Mouse (Mus musculus) neural tube, embryonic 11.5 days (tissue): ENCODE data around the gene Adamtsl3. TPM values are rescaled to one million over a fixed set of nuclear protein-coding genes. Genes with fewer than 3 reads are reported as not detected.

Source experiments
- ATAC-seq: fragments of 200-750 bp; cut with Nextera tagmentation; 2 replicates; pipeline ENCODE4 v1.8.0; 2017; ENCODE audit warnings: moderate number of reproducible peaks, mild to moderate bottlenecking, moderate TSS enrichment, moderate library complexity; ENCODE audit not compliant: insufficient read depth, low FRiP score, low TSS enrichment
- DNase-seq: peaks from one replicate; pipeline ENCODE4 v3.0.0-alpha.2; 2015; ENCODE audit warnings: low spot score
- H3K27ac ChIP-seq: fragments of 300-500 bp; sonication (generic); 2 replicates; pipeline ENCODE4 v1.5.1; 2014; ENCODE audit warnings: low read depth, mild to moderate bottlenecking, low read length
- H3K27me3 ChIP-seq: fragments of 300-500 bp; sonication (generic); 2 replicates; pipeline ENCODE4 v1.6.1; 2014; ENCODE audit warnings: mild to moderate bottlenecking, low read length, mixed read lengths; ENCODE audit not compliant: control insufficient read depth, insufficient read depth
- H3K36me3 ChIP-seq: fragments of 300-500 bp; sonication (generic); 2 replicates; pipeline ENCODE4 v1.6.1; 2014; ENCODE audit warnings: mild to moderate bottlenecking, low read length, moderate library complexity, mixed read lengths; ENCODE audit not compliant: control insufficient read depth, insufficient read depth
- H3K4me1 ChIP-seq: fragments of 300-500 bp; sonication (generic); 2 replicates; pipeline ENCODE4 v1.6.1; 2014; ENCODE audit warnings: low read length, mixed read lengths; ENCODE audit not compliant: control insufficient read depth, insufficient read depth
- H3K4me2 ChIP-seq: fragments of 300-500 bp; sonication (generic); 2 replicates; pipeline ENCODE4 v1.6.1; 2014; ENCODE audit warnings: low read depth, mild to moderate bottlenecking, moderate library complexity
- H3K4me3 ChIP-seq: fragments of 300-500 bp; sonication (generic); 2 replicates; pipeline ENCODE4 v1.5.1; 2014; ENCODE audit warnings: low read depth, low read length
- H3K9ac ChIP-seq: fragments of 300-500 bp; sonication (generic); 2 replicates; pipeline ENCODE4 v1.6.1; 2014; ENCODE audit warnings: mild to moderate bottlenecking, low read length
- H3K9me3 ChIP-seq: fragments of 300-500 bp; sonication (generic); 2 replicates; pipeline ENCODE4 v1.6.1; 2016; ENCODE audit warnings: low read length; ENCODE audit not compliant: control insufficient read depth
- WGBS: fragments of 180-500 bp; shearing (Covaris S2); extraction: QIAGEN DNeasy Blood & Tissue Kit; methylation state at CpG from one replicate; pipeline ENCODE4 v1.1.7; 2014; 5-methylcytosine and 5-hydroxymethylcytosine counted together
- polyA plus RNA-seq: library from polyadenylated mRNA; unstranded; fragments of >200 nt; fragmentation: Nextera tagmentation; extraction: Ambion mirVana; gene quantifications from 2 replicates; pipeline ENCODE4 v1.2.1, GENCODE M21; 2014

The Adamtsl3 gene
- polyA plus RNA-seq, 1 experiment from 2014 or later = 0.32 TPM

GRCm38 (mm10) chr7:82394435-82395186 is 59.1 kb downstream of the Adamtsl3 start:
- Histone ChIP-seq H3K27me3 (no peaks in the 10 kb centered on the region), H3K4me2 (no peak overlapping the region), H3K36me3 (no peaks in the 10 kb centered on the region), H3K9ac (no peak overlapping the region), H3K27ac (no peak overlapping the region), H3K9me3 (no peaks in the 10 kb centered on the region), H3K4me3 (no peak overlapping the region), H3K4me1 (no peaks in the 10 kb centered on the region)
- no peak for DNase-seq
- 80% methylated on average over 6 of the region's 6 CpGs for WGBS
- no peak for ATAC-seq

DNA sequence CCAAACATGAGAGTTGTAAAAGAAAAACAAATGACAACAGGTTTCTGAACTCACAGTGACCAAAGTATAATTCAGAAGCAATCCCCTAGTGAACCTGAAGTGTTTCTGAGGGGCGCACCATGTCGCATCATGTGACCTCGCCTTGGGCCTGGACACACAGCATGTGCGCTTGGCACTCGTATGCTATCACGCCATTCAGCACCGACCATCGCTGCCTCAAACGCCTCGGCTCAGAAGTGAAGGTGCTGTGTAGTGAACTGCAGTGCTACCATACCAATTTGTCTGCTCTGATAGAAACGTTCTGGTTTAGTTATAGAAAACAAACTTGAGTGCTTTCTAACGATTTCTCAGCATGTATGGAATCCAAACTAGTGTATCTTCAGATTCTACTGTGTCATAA is 59.7 kb downstream of the Adamtsl3 start:
- Histone ChIP-seq H3K9ac (no peak overlapping the region), H3K9me3 (no peaks in the 10 kb centered on the region), H3K27me3 (no peaks in the 10 kb centered on the region), H3K4me2 (no peak overlapping the region), H3K4me1 (no peaks in the 10 kb centered on the region), H3K4me3 (no peak overlapping the region), H3K27ac (no peak overlapping the region), H3K36me3 (no peaks in the 10 kb centered on the region)
- 88% methylated on average over 12 of the region's 12 CpGs for WGBS
- ATAC-seq (no peak), DNase-seq (no peak)

GRCm38 (mm10) chr7:82395751-82396512 is 60.4 kb downstream of the Adamtsl3 start:
- Histone ChIP-seq H3K9ac (no peak overlapping the region), H3K27ac (no peak overlapping the region), H3K36me3 (no peaks in the 10 kb centered on the region), H3K27me3 (no peaks in the 10 kb centered on the region), H3K4me1 (no peaks in the 10 kb centered on the region), H3K9me3 (no peaks in the 10 kb centered on the region), H3K4me2 (no peak overlapping the region), H3K4me3 (no peak overlapping the region)
- no peak for DNase-seq
- ATAC-seq = no peak
- 82% methylated on average over 6 of the region's 6 CpGs for WGBS

- WGBS = 56% methylated on average over 3 of the region's 5 CpGs
- H3K4me3 ChIP-seq = no peak overlapping the region
- no peaks in the 10 kb centered on the region for H3K36me3 ChIP-seq
- DNase-seq (no peak), ATAC-seq (no peak)
- no peaks in the 10 kb centered on the region for H3K27me3 ChIP-seq
- no peaks in the 10 kb centered on the region for H3K4me1 ChIP-seq
- no peaks in the 10 kb centered on the region for H3K9me3 ChIP-seq
- H3K4me2 ChIP-seq = no peak overlapping the region
- no peak overlapping the region for H3K27ac ChIP-seq
- no peak overlapping the region for H3K9ac ChIP-seq
Measured at GRCm38 (mm10) chr7:82396869-82397268, 61.4 kb downstream of the Adamtsl3 start.

- DNase-seq (no peak), ATAC-seq (no peak)
- Histone ChIP-seq H3K4me2 (no peak overlapping the region), H3K27me3 (no peaks in the 10 kb centered on the region), H3K9me3 (no peaks in the 10 kb centered on the region), H3K36me3 (no peaks in the 10 kb centered on the region), H3K27ac (no peak overlapping the region), H3K4me1 (no peaks in the 10 kb centered on the region), H3K9ac (no peak overlapping the region), H3K4me3 (no peak overlapping the region)
- 83% methylated on average over 8 of the region's 8 CpGs for WGBS
Measured at GRCm38 (mm10) chr7:82397632-82398031, 62.1 kb downstream of the Adamtsl3 start.

GRCm38 (mm10) chr7:82405466-82406045 is 70.1 kb downstream of the Adamtsl3 start:
- Histone ChIP-seq H3K4me3 (no peak overlapping the region), H3K27ac (no peak overlapping the region), H3K4me1 (no peaks in the 10 kb centered on the region), H3K27me3 (no peaks in the 10 kb centered on the region), H3K9me3 (no peaks in the 10 kb centered on the region), H3K4me2 (no peak overlapping the region), H3K9ac (no peak overlapping the region), H3K36me3 (no peaks in the 10 kb centered on the region)
- WGBS = 91% methylated on average over 9 of the region's 9 CpGs
- ATAC-seq (no peak), DNase-seq (no peak)

DNA sequence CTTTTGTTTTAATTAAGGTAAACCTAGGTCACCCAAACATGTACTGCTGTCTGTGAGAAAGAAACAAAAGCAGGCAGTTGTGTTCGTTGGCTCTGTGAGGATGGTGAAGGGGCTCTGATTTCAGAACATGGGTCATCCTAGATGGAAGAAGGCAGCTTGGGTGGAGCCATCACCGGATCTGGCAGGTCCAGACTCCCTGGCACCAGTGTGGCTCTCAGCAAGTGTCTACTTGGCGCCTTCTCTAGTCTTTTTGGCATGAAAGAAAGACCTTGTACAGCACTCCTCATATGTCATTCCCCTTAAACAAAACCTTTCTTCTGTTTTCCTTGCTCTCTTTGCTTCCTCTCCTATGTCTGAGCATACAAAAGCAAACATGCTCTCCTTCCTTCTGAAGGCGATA is 75.5 kb downstream of the Adamtsl3 start:
- Histone ChIP-seq H3K27ac (no peak overlapping the region), H3K4me2 (no peak overlapping the region), H3K4me3 (no peak overlapping the region), H3K9me3 (no peaks in the 10 kb centered on the region), H3K9ac (no peak overlapping the region), H3K4me1 (no peaks in the 10 kb centered on the region), H3K27me3 (no peaks in the 10 kb centered on the region), H3K36me3 (no peaks in the 10 kb centered on the region)
- 79% methylated on average over 4 of the region's 4 CpGs for WGBS
- ATAC-seq = no peak
- DNase-seq = no peak

DNA sequence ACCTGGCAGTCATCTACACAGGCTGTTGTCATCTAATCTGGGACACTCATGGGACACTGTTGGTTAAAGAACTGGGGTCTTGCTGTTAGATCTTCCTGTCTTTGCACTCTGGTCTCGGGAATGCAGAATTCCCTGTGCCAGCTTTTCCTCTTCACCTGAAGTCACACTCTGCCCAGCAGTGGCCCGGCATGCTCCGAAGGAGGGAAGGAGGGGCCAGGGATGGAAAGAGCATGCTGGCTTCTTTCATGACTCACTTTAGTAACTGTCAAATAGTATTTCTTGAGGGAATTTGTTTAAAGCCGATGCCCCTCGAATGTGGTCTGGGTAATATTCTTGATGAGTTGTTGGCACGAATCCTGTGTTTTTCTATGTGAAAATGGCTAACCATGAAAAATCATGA is 81.2 kb downstream of the Adamtsl3 start:
- Histone ChIP-seq H3K4me1 (no peaks in the 10 kb centered on the region), H3K4me3 (no peak overlapping the region), H3K27me3 (no peaks in the 10 kb centered on the region), H3K27ac (no peak overlapping the region), H3K36me3 (no peaks in the 10 kb centered on the region), H3K9me3 (no peaks in the 10 kb centered on the region), H3K9ac (no peak overlapping the region), H3K4me2 (no peak overlapping the region)
- DNase-seq (no peak), ATAC-seq (no peak)
- WGBS = 86% methylated on average over 6 of the region's 6 CpGs
